Mouse (Mus musculus) thymus, adult 18-20 months (tissue): ENCODE results near the gene Gm17542.
A peak's percentile ranks its signal among the peaks of the same experiment; 100 is the strongest.
"Not testable (repeated sequence)": the region's sequence is repeated elsewhere in the genome, so short reads cannot be mapped to it uniquely, and the experiment has no call there.

Experiments used
- DNase-seq, 2 experiments: peaks; one replicate each; pipeline ENCODE4 v3.0.0; 2022; ENCODE audit warnings: mixed read lengths in 2 of 2

Gm17542 gene

DNA sequence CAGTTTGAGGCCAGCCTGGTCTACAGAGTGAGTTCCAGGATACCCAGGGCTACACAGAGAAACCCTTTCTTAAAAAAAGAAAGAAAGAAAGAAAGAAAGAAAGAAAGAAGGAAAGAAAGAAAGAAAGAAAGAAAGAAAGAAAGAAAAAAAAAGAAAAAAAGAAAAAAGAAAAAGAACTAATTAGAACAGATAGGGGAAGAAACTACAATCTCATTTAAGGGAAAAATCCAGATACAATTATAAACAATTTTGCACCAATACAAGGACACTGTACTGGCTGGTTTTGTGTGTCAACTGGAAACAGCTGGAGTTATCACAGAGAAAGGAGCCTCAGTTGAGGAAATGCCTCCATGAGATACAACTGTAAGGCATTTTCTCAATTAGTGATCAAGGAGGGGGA, at the start of gene Gm17542:
TSS of gene Gm17542 (minus strand) at position 101 of the 400 bp plus-strand sequence.
- DNase-seq = not testable (repeated sequence)

DNA sequence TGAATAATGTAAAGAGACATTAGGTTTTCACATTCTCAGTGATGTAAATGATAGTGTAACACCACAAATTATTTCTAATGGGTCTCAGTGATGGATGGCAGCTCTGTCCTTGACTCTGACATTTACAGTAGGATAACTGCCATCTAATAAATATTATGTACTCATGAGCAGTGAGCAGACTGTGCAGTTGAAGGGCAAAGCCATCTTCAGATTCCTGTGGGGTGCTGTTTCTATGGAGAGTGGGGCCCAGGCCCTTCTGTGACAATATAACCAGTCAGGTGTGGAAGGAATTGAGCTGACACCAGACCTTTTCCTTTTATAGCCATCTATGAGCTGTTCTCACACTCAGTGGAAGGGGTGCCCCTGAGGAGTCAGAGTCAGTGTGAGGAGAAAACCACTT, 21.8 kb upstream of the Gm17542 start:
- DNase-seq = no peak

DNA sequence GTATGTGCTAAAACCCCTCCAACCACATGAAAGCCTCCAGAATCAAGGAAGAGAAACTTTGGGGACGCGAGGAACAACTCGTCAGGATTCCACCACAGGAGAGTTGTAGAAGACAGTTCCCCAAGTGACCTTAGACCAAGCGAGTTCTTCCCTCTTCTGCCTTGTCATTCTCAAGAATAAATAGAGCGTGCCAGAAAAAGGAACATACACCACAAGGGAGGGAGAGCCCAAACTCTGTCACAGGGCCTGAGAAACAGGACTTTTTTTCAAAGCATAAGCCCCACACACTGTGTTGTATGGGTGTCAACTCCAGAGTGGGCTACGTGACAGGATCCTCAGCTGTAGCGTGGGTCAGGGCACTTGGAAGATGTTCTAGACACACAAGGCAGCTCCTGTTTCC, 20.1 kb upstream of the Gm17542 start:
- no peak for DNase-seq

DNA sequence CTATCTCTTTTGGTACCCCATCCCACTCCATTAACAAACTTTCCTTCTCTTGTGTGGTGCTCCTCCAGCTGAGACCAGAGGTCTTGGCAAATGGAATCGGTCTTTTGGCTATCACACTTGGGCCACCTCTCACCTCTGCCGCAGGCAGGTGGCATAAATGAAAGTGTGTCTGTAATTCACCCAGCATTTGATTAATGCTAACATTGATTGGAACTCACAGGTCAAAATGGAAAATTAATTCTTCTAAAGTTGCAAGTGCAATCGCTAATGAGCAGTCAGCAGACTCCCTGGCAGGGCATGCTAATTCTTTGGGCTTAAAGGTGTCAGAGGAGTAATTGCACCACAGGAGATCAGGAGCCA, 3.2 kb downstream of the Gm17542 start:
- no peak for DNase-seq

DNA sequence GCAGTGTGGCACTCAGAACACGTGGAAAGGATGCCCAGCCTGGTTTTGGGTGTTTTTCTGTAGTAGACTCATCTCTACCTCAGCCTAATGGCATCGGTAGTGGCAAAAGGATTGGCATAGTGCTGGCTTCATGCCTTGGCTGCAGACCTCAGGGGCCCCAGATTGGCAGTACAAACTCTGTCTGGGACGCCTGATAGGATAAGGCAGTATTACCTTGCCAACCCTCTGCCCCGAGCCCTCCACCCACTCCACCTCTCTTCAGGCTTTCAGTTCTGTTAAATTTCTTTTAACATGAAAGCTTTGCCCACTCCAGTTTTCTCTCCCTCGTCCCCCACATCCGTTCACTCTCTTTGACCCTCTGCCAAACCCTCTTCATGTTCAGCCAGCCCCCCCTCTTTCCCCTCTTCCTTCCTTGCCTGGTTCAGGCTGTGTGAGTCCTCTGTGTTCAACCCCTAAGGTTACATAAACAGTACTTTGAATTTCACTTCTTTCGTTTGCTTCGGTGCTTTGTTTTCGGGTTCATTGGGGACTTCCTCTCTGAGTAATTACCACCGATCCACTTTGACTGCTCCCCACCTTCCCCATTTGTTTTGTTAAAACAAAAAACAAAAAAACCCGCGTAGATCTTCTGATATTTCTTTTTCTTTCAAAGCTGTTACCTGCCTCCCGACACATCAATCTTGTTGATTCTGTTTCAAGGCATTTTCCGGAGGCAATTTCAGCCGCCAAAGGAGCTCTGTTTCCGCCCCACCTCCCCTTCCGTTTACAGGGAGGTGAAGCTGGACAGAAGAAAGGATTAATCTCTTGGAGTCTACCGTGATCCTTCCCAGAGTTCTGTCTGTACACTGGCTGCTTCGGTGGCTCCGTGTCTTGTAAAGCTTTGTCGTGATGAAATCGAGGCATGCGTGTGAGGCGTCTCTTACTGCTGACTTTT, 3.9 kb downstream of the Gm17542 start:
- DNase-seq = peak; percentile 6 to 34

DNA sequence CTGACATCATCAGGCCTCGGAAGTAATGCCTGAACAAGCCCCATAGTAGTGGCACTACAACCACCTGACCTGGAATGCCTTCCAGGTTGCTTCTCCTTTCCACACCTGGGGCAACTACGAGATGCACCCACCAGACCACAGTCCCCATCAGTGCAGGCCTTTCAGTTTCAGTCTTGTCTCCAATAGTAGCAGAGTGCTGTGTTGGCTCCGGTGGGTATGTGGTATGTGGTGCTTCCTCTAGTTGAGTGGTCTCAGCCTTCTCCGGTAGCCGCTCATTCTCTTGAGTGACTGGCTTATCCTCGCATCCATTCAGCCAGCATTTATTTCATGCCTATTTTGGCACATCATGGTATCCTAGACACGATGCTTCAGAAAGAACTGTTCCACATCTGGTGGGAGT, 4.8 kb downstream of the Gm17542 start:
- no peak for DNase-seq

DNA sequence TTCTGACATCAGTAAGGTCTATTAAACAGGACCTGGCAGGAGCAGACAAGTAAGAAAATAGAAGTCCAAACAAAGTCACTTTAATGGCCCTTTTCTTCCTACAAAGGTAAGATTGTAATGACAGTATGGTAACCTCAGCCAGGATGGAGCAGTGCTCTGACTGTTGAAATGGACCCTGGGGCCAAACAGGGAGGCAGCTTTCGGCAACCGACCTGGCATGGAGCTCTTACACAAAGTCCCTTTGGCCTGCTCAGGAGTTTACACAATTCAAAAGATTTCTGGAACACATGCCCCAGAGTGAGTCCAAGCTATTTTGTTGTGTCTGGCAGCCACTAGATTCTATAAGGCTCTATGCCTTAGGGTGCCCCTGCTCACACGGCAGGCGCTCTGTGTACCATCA, 9.0 kb downstream of the Gm17542 start:
- no peak for DNase-seq

DNA sequence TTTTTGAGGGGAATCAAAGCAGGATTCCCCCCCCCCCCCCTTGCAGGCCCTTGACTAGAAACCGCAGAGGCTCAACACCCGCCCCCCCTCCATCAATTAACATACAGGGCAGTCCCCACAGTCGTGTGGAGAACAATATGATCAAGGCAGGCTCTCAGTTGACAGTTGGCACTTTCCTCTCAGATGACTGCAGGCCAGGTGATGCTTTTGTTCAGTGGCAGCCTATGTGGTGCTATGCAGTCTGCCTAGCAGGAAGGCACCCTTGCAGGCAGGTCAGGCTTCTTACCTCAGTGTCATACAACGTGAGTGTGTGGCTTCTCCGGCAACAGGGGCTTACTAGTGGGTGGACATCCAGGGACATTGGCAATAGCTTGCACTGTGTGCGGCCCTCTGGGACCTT, 17.4 kb downstream of the Gm17542 start:
- DNase-seq = no peak

DNA sequence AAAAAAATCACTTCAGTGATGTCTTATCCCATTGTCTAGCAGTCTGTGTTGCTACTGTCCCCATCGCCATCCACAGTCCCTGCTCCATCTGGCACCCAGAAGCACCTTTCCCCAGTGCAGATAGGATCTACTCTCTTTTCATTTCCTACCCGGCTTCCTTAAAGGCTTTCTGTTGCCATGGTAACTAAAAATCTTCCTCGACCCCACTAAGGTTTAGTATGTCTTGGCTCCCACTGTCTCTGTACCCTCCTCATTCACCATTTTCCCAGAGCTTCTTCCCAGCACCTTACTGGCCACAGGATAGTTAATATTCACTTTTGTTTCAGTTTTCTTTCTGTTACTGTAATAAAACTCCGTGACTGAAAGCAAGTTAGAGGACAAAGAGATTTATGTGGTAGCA, 17.9 kb downstream of the Gm17542 start:
- DNase-seq = no peak

DNA sequence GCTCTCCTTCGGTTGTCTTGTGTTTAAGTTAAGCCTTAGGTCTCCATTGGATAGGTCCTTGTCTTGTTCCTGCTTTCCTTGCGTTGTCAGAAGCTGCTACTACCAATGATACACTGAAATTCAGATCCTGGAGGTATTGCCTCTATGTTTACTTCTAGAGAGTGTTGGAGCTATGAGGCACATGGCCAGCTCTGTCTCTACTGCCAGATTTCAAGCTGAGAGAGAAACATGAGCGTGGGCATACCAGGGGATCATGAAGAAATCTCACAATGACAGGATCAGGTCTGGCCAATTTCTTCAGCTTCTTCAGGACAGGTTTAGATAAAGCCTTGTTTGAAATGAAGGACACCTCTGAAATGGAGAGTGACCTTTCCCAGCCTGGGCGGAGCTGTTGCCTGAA, 19.1 kb downstream of the Gm17542 start:
- no peak for DNase-seq

DNA sequence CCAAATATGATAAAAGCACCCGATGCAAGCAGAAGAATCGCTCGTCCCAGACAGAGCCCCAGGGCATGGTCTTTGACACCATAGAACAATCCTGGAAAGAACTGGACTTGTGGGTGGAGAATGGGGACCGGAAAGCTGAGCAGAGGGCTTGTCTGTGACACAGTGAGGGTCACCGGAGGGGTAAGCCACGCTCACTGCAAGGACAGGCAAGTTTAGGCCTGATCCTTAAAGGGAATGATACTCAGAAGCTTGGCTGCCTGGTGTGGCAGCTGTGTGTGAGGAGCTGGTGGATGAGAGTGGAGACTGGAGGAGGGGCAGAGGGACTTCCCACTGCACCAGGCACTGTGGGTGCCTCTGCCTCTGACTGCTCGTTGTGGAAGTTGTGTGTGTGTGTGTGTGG, 27.0 kb downstream of the Gm17542 start:
- no peak for DNase-seq

DNA sequence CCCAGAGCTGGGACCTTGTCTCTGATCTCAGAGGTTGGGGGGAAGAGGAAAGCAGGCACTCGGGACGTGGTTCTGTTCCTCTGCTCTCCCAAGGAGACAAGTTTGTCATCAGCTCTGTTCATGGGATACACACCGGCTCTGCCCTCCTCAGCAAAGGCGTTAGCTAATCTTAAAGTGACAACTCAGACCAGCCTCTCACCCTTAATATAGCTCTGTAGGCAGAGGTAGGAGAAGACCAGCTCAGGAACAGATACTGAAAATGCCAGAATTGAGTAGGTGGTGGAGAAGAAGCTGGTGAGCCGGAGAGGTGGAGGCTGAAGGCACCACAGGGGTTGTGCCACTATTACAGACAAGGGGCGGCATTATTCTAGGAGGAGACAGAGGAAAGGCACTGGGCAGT, 38.7 kb downstream of the Gm17542 start:
- no peak for DNase-seq

DNA sequence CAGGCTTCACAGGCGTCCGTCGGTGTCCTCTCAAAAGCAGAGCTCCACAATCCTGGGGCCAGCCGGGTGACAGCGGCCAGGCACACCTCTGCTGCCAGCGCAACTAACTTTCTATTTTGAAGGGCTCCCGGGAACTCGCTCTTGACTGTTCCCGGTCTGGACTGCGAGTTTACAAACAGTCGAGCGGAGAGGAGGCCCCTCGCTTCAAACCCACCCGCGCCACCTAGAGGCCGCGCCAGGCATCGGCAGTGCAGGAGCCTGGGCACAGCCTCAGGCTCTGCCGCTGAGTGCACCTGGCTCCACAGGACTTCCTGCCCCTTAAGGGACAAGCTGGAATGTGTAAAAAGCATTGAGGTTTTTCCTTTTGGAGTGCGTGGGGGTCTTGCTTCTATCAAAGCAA, 42.5 kb downstream of the Gm17542 start, which contains the start of gene Edar:
TSS of gene Edar (minus strand) at position 122 of the 400 bp plus-strand sequence.
- DNase-seq = peak; percentile 35 to 42

DNA sequence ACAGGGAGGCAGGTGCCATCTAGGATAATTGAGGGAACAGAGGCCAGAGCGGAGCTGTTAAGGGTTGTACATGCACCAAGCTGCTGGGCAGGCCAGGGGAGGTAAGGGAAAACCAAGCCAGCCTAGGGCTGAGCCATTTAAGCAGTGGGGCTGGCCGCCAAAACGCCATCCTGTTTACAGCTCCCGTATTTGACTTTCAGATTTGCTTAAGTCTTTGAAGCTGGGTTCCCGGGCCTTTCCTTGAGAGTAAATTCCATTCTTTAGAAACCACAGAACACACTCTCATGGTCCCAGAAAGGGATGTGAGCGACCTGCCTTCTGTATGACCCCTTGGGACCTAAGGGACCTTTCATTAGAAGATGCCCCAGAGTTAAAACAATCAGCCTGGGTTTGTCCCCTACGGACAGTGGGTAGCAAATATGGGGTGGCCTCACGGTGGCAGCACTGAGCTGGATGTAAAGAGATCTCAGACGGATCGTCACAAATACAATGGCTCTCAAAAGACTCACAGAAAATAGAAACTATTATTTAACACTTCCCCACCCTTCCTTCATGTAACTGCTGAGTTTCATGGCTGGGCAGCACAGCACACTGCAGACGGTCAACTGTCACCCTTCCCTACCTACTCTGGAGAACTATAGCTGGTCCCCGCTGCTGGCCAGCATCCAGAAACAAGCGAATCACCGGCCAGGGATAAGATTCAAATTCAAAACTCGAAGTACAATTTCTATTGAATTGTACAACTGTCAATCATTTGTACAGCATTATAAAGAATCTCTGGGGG, 44.5 kb downstream of the Gm17542 start:
- DNase-seq = peak; percentile 14 to 17

DNA sequence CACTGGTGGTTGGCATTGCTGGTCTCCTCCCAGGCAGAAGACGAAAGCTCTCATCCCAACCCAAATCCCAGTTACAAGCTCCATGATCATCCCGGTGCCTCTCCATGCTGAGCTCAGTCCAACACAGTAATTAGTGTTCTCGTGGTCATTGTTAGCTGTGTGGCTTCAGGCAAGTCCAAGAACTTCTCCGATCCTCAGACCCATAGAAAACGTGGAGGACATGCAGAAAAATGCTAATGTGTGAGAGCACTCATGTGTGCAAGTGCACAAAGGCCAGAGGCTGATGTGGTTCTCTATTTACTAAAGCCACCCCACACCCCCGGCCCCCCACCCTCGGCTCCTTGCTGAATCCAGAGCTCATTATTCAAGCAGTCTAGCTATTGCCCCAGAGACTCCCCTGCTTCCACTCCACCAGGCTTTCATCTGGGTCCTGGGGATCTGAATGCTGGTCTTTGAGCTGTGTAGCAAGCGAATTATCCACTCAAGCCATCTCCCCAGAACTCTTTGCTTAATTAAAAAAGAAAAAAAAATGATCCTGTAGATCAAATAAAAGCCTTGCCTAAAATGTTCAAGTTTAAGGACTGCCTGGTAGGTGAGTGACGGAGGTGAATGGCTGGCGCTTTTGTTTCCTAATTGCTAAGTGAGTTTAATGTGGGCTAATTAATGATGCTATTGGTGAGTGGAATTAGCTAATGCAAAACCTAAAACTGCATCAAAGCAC, 45.3 kb downstream of the Gm17542 start:
- no peak for DNase-seq

DNA sequence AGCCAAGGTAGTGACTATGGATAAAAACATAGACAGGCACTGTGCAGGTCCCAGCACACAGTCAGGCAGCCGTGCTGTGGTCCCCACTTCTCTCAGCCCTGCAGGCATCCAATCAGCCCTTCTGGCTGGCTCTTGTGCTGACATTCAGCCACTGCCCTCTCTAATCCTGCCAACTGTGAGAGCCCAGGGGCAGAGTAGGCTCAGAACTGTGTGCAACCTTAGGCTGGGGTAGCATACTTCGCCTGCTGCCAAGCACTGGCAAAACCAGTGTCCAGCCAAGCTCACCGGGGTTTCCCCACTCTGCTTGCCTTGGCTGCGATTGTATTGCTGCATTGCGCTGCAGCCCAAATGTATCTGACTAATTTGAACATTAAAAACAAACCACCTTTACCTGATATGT, 54.1 kb downstream of the Gm17542 start:
- no peak for DNase-seq
